Mouse (Mus musculus) common myeloid progenitor, adult 5-6 weeks (primary cell): Measurements from ENCODE around the gene Npcd. TPM values are rescaled to one million over a fixed set of nuclear protein-coding genes. Genes with fewer than 3 reads are reported as not detected.
A peak's percentile ranks its signal among the peaks of the same experiment; 100 is the strongest.
"Not testable (repeated sequence)": the region's sequence is repeated elsewhere in the genome, so short reads cannot be mapped to it uniquely, and the experiment has no call there.

Experiments used
- ATAC-seq: replicated peaks from 2 replicates; pipeline ENCODE4 v1.8.0; 2016; ENCODE audit warnings: low read depth, mild to moderate bottlenecking, moderate TSS enrichment, inconsistent platforms; ENCODE audit not compliant: poor library complexity, severe bottlenecking
- total RNA-seq: library from RNA; stranded (forward); fragments of 200-1000, 187-1606 nt; gene quantifications from 2 replicates; pipeline ENCODE4 v1.2.3, GENCODE M21; 2017

Gene Npcd
- total RNA-seq, 1 experiment from 2014 or later, result not detected

DNA sequence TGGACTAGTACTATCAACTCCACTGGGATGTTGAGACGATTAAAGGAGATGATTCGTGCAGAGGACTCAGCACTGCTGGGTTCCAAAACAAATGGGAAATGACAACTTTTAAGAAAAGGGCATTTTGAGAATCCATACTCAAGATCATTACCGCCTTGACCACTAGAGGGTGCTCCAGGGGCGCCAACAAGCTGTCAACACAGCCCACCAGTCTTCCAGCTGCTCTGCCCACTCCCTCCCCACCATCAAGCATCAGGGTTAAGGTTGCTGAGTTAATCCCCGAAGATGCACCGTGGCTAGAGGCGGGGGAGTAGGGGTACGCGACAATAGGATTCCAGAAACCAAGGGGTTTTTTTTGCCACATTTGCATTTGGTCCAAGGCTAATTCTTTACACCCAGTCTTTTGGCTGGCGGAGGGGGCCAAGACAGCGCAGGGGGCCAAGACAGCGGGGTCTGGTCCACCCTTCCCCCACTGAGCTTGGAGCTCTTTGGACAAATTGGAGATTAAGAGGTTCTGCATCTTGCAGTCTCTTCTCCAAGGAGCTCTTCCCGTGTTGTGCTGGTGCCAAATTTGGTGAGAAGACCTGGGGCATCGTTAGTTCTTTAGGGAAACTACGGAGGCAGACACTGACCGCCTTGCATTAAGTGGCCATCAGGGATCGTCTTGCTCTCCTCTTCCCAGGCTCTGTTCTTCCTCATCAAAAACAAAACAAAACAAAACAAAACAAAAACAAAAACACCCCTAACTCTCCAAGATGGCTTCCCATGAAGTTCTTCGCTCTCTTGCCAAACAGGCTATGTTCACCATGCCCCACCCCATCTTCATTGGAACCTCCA is 1.8 kb downstream of the Npcd start:
- peak; percentile 56 for ATAC-seq

DNA sequence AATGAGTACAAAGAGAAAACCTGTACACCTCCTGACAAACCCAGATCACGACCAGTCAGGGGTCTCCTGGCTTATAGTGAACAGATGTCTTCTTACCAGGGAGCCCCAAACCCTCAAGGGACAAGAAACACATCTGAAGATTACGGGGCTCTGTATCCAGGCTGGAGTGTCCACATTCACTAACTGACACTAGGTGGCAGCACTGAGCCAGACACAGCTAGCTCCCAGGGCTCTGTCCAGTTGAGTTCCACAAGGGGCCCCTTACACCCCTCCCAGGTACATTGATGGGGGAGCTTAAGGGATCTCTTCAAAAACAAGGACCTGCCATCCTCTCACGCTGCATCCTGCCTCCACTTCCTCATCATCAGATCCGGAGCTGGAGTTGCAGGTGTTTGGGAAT is 3.6 kb downstream of the Npcd start:
- peak; percentile 50 for ATAC-seq

DNA sequence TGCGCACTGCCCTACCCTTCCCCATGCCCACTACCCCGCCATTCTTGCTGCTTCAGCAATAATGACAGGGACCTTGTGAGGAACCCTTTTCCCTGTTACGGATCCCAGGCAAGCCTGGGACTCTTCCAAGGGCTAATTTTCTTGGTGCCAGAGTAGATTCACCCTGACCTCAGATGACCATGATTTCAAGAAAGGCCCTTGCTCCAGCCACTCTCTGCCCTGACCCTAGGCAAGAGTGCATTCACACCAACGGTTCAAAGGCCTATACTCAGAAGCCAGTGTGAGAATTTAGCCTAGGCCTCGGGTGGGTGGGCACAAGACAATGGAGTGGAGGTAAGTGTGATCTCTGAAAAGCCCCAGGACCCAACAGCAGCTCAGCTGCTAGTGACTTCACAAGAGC is 4.6 kb downstream of the Npcd start:
- no peak for ATAC-seq

DNA sequence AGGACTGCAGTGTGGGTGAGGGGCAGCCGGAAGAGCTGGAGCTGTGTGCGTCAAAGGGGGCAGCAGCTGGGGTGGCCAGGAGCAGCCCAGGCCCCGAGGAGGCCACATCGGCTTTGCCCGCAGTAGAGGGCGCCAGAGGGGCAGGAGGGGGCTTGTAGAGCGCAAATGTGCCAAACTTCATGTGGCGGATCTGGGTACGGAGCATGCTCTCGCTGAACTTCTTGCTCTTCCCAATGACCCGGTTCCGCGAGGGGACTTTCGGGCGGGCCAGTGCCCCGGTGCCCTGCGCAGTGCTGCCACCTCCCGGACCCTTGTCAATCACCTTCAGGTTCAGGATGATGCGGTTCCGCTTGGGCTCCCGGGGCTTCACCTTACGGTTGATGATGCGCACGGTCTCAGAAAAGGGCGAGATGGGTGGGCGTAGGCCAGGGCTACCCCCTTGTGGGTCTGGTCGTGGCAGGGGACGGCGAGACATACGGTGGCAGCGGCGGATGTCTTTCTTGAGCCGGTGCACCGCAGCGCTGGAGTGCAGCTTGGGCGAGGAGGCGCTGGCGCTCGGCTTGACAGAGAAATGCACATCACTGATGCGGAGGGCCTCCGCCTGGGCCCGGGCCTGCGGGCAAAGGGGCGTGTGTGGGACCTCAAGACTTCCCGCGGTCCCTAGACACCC is 5.5 kb downstream of the Npcd start:
- no peak for ATAC-seq

DNA sequence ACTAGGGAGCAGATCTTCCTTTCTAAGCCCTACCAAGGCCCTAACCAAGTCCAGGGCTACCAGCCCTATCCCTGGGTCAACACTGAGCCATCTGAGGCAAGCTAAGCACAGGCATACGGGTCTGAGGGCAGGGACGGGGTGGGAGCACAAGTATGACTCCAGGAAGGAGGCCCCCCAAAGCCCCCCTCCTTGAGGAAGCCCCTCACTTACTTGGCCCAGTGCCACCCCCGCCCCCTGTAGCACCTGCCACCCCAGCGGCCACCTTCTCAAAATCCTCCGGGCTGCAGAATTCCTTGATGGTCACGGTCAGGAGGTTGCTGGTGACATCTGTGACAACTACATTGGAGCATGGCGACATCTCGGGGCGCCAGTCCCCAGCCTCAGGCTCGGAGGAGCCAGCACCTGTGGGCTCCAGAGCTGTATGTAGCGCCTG is 6.2 kb downstream of the Npcd start:
- no peak for ATAC-seq

DNA sequence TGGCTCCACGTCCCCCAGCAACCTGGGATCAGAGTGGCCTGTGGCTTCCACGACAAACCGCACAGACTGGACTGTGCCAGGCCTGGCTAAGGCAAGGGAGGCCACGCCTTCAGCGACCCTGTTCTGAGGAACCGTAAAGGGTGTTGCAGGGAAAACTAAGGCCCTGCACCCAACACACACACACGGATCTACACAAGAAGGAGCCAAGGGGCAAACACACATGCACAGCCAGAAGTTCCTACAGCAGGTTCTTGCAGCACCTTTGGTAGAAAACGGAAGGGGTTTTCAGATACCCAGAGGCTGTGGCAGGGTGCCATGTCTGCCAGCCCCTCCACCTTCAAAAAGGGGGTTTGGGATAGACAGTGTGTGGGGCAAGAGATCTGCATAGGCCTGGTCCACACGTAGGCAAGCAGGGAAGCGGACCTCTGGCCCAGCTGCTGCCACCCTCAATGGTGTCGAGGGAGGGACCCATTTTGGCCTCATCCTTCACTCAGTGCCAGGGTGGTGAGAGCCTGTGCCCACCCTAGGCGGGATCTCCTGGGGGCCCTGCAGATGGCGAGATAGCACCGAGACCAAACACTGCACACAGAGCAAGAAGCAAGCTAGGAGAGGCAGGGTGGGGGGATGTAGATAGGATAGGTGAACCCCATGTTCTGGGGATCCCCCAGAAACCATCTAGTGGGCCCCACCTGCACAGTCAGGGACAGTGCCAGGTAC is 6.8 kb downstream of the Npcd start:
- ATAC-seq, result no peak

DNA sequence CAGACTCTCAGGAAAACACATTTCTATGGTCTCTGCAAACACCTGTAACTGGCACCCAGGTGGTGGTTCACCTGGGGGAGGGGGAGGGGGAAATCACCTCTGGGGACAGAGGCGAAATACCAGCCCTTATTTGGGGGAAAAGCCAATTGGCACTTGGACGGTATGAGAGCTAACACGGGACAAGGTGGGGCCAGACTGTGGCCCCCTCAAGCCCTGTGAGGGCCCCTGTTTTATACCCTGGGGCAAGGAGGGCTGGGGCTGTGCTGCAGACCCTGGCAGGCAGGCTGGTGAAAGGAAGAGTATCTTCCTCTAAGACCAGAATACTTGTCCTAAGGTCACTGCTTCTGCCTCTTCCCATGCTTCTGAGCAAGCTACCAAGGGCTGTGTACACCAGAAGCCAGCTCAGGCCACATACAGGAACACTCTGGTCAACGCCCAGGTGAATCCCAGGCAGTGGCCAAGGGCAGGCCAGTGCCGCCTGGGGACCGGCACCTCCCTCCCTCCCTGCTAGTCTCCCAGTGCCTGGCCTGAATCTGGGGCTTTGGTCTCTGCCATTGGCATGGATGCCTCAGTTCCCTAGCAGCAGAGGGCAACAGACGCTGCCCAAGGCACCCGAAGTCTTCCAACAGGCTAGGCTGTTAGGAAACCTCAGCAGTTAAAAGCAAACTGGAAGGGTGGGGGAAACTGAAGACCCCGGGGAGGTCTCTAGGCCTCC is 7.7 kb downstream of the Npcd start:
- no peak for ATAC-seq

DNA sequence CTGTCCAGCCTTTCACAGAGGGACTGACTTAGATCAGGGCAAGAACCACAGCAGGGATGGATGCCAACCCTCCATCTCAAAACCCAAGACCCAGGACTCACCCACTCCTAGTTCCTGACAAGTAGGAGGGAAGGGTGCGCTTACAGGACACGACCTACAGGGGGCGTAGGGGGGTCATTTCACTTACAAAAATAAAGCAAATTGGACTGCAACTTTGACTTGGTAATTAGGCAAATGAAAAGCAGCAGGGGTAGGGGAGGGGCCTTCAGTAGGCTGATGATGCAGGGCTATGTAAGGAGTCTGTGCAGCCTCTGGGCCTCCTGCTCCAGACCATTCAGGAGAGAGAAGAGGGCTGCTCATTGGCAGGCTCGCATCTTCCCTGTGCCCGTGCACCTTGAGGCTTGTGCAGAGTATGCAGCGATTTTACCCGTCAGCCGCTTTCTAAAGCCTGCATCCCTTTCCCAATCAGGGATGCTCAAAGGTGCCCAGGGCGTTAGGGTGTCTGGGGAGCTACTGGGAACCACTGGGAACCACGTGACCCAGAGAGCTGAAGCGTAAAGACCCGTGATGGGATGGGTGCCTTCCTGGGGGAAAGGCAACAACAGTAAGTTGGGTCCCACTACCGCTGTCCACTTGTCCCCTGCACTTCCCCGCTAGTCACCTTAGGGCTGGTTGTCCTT is 8.8 kb downstream of the Npcd start:
- ATAC-seq, result 0 out of 2 replicates have a peak, but pooled peaks have one; percentile 6

DNA sequence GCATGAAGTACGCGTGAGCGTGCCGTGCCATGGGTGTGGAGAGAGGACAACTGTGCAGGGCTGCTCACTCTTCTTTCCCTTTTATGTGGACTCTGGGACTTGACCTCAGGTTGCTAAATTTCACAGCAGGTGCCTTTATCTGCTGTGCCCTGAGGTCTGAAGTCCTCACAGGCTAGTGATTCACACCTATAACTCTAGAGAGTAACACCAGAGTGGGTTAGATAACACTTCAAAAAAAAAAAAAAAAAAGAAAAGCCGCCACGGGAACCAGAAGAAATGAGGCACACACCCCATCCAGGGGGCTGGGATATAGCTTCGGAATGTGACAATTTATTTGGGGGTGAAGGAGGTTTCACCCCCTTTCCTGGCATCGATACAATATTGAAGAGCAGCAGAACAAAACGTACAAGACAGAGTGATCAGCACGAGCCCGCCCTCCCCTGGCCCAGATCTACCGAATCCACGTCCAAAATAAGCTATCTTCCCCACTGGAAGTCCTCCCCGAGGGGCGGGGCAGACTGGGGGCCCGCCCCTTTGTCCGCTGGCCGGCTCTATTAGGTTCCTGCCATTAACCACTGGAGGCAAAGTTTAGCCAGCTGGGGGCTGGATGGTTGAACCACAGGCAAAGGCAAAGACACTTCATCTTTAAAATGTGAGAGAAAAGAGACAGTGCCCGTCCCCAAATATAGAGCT is 10.3 kb downstream of the Npcd start:
- ATAC-seq, result no peak

DNA sequence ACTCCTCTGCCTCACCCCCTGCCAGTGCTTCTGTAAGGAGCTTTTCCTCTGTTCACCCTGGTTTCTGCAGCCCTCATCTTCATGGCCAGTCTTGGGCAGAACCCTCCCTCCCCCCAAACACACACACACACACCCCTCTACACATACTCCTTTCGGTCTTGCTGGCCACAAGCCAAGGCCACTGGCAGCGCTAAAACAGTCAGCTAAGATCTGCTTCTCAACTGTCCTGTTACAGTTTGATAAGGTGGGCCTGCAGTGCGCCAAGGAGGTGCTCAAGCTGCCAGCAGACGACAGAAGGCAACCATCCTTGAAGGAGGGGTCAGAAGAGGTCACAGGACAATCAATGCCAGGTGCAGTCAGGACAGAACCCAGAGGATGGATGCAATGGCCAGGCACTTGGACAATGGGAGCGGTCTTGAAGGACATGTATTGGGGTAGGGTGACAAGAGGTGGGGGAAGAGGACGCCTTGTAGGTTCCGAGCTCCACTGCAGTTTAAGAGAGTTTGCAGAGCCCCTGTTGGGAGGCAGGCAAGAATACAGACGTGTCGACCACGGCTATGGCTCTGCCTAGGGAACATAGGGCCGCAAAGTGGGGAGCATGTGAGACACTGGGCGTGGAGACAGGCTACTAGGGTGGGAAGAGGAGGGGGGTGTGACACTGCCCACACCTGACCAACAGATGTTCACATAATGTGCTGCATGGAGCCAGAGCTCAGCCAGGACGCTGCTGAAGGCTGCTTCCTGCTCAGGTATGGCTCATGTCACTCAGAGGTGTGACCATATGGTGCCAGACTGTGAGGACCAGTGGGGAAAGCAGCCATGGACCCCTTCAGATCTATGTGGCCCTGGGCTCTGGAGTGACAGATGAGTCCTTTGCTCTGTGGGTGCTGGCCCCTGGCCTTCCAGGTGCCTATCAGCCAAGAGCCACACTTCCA is 11.5 kb downstream of the Npcd start:
- ATAC-seq, result peak; percentile 43; the same call in 1 of the 2 replicates

DNA sequence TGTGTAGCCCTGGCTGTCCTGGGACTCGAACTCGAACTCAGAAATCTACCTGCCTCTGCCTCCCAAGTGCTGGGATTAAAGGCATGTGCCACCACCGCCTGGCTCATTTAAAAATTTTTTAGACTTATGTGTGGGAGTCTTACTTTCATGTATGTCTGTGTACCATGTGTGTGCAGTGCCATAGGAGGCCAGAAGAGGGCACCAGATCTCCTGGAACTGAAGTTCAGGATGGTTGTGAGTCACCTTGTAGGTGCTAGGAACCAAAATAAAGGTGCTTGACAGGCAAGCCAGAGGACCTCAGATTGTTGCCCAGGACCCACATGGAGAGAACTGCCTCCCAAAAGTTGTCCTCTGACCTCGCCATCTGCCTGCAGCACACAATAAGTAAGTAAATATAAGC is 15.7 kb downstream of the Npcd start:
- ATAC-seq, result no peak

DNA sequence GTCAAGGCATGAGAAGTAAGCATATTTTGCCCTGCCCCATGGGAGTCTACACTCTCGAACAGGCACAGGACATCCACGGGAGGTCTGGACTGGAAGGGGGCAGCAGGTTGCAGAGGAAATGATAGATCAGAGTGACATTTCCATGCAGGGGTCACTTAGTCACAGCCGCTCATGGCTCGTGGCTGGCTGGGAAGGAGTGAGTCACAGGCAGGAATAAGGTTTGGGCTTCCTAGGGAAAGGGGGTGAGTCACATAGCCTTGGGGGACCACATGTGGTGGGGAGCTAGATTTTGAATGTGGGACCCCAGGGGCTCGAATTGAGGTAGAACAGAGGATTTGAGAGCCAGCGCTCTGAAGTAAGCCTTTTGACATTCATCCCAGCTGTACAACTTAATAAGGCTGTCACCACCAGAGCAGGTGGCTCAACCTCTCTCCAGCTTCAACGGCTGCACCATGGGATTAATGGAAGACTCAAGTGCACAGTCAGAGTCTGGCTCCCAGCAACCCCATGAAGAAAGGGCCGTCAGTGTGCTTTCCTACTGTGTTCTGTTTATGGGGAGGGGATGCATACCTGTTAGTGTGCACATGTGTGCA is 20.3 kb downstream of the Npcd start:
- no peak for ATAC-seq

DNA sequence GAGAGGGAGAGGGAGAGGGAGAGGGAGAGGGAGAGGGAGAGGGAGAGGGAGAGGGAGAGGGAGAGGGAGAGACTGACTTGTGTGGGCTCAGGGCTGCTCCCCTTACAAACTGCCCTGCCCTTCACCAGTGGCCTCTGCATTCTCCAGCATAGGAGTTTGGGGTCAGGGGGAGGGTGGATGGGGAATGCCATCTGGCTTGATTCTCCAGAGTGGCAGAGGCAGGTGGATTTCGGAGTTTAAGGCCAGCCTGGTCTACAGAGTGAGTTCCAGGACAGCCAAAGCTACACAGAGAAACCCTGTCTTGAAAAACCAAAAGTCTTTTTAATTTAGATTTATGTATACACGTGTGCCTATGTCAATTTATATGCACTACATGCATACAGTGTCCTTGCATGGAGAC is 21.2 kb downstream of the Npcd start:
- not testable (repeated sequence) for ATAC-seq

DNA sequence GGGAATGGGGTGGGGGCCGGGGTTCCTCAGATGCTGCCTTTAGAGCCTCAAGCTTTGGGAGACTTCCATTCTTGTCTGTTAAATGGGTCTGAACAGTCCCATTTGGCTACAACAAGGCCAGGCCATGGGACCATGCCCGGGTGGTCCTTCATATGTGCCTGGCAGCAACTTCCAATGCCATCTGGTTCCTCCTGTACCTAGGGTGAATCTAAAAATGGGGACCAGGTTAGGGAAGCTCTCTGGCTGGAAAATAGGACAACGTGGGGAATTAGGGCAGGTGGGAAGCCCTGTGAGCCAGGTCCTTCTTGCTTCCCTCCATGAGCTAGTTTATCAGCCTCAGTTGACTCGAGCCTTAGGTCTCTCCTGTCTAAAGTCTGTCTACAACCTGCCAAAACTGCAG is 23.0 kb downstream of the Npcd start:
- ATAC-seq, result no peak

DNA sequence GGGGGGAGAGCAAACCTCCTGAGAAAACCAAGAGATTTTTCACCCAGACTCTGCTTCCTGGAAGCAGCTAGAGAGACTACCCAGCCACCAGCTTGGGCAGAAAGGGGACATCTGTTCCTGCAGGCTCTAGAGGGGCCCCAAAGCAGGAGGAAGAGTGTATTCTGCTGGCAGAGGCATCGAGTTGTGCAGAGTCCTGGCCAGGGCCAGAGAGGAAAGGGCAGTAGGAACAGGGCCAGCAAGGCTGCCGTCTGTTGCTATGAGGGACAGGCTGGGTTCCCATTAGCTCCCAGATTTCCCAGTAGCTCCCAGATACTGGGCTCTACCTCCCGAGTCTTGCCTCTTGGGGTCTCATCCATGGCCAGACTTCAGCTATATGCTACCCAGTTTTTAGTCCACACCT is 24.0 kb downstream of the Npcd start:
- ATAC-seq, result no peak

DNA sequence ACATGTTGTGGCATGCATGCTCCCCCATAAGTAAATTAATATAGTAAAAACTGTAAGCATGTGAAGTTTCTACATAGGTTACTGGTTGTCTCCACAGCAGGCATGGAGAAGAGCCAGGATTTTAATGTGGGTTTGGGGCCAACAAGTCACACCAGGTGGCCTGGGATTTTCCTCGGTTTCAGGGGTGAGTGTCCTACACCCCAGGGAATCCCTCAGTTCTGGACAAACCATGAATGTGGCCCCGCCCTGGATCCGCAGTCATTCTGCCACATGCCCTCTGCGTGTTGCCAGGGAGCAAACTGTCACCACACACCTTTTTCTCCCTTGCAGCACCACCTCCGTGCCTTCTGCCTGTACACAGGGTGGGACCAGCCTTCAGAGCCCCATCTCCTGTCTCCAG is 25.4 kb downstream of the Npcd start:
- no peak for ATAC-seq

DNA sequence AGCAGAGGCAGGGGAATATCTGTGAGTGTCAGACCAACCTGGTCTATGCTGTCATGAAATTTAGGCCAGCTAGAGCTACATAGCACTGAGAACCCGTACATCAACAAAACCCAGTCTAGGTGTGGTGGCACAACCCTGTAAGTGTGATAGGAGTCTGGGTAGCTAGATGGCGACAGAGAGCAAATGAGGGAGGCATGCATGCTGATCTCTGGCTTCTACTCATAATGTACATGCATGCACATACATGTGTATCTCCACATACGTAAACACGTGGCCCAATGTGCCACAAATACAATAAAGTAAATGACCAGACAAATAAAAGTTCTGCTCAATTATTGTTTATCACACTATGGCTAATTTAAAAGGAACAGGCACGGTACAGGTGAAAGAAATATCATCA is 25.9 kb downstream of the Npcd start:
- ATAC-seq, result peak; percentile 71

DNA sequence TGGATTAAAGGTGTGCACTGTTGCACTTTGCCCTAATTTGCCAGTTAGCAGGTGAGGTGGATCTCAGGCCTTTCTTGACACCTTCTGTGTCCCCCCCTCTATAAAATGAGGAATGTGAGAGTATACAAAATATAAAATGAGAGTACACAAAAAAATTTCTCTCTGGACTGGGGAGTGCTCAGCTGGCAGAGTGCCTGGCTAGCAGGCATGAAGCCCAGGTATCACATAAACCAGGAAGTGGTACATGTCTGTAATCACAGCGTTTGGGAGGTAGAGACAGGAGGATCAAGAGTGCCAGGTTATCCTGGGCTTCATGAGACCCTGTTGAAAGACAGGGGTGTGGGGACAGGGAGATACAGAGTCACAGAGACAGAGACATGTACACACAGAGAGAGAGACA is 27.0 kb downstream of the Npcd start:
- no peak for ATAC-seq
